Mouse (Mus musculus) megakaryocyte, embryonic 14.5 days (primary cell): ENCODE data around the gene Creg2. TPM values are rescaled to one million over a fixed set of nuclear protein-coding genes. Genes with fewer than 3 reads are reported as not detected.

ENCODE experiments used
- H3K27me3 ChIP-seq: replicated peaks from 2 replicates; pipeline ENCODE3; 2012; ENCODE audit warnings: inconsistent platforms
- H3K36me3 ChIP-seq: replicated peaks from 2 replicates; pipeline ENCODE3; 2012; ENCODE audit warnings: low read length, inconsistent platforms, mixed read lengths
- H3K4me1 ChIP-seq: 2 replicates; pipeline ENCODE4 v1.6.1; 2012; ENCODE audit warnings: inconsistent platforms
- H3K4me3 ChIP-seq: replicated peaks from 2 replicates; pipeline ENCODE3; 2012; ENCODE audit warnings: moderate library complexity, mild to moderate bottlenecking, inconsistent platforms
- H3K9me3 ChIP-seq: 2 replicates; pipeline ENCODE4 v1.6.1; 2012; ENCODE audit warnings: inconsistent platforms
- FLI1 ChIP-seq: IDR thresholded peaks from 2 replicates; pipeline ENCODE4 v1.6.1; 2012; ENCODE audit warnings: low read length, inconsistent platforms, mixed read lengths
- GATA1 ChIP-seq: IDR thresholded peaks from 3 replicates; pipeline ENCODE4 v1.6.1; 2012; ENCODE audit warnings: mixed read lengths, low read length, inconsistent platforms, borderline replicate concordance
- polyA plus RNA-seq: library from polyadenylated mRNA; stranded (reverse); fragments of >175 nt; gene quantifications from 2 replicates; pipeline ENCODE4 v1.2.3, GENCODE M21; 2012; ENCODE audit warnings: low replicate concordance; ENCODE audit not compliant: insufficient read depth

Creg2 gene
- polyA plus RNA-seq = 0.13 TPM in 1 of 2 replicates, not detected in the other

GRCm38 (mm10) chr1:39651241-39651548 lies at the start of gene Creg2:
Gene Creg2 (minus strand): TSS chr1:39651474.
- Histone ChIP-seq H3K4me1 (peaks cover 18% of the 10 kb centered on the region), H3K27me3 (peaks cover 68% of the 10 kb centered on the region), H3K36me3 (no peaks in the 10 kb centered on the region), H3K4me3 (peak within 1 kb of the TSS; percentile 92), H3K9me3 (peaks cover 17% of the 10 kb centered on the region)
- no peak for TF ChIP-seq GATA1

- no peaks in the 10 kb centered on the region for H3K36me3 ChIP-seq
- H3K27me3 ChIP-seq = peaks cover 54% of the 10 kb centered on the region
- no peaks in the 10 kb centered on the region for H3K9me3 ChIP-seq
- peaks cover 5% of the 10 kb centered on the region; the same call in 1 of the 2 replicates for H3K4me1 ChIP-seq
- TF ChIP-seq GATA1 (no peak), FLI1 (no peak)
- H3K4me3 ChIP-seq = no peak overlapping the region
These were observed 49.5 kb upstream of the Creg2 start for GRCm38 (mm10) chr1:39700599-39701273.

GRCm38 (mm10) chr1:39698456-39698855 lies 47.2 kb upstream of the Creg2 start:
- Histone ChIP-seq H3K36me3 (no peaks in the 10 kb centered on the region), H3K4me1 (peaks cover 9% of the 10 kb centered on the region), H3K27me3 (peaks cover 62% of the 10 kb centered on the region), H3K9me3 (peaks cover 2% of the 10 kb centered on the region; the same call in 1 of the 2 replicates), H3K4me3 (no peak overlapping the region)
- TF ChIP-seq FLI1 = no peak

GRCm38 (mm10) chr1:39695198-39695597 lies 43.9 kb upstream of the Creg2 start:
- peaks cover 7% of the 10 kb centered on the region; the same call in 1 of the 2 replicates for H3K9me3 ChIP-seq
- peaks cover 71% of the 10 kb centered on the region for H3K27me3 ChIP-seq
- TF ChIP-seq GATA1 = no peak
- TF ChIP-seq FLI1 = no peak
- H3K4me3 ChIP-seq = no peak overlapping the region
- peaks cover 9% of the 10 kb centered on the region for H3K4me1 ChIP-seq
- H3K36me3 ChIP-seq = no peaks in the 10 kb centered on the region

GRCm38 (mm10) chr1:39694756-39695155 lies 43.5 kb upstream of the Creg2 start:
- Histone ChIP-seq H3K27me3 (peaks cover 69% of the 10 kb centered on the region), H3K4me3 (no peak overlapping the region), H3K9me3 (peaks cover 7% of the 10 kb centered on the region; the same call in 1 of the 2 replicates), H3K36me3 (no peaks in the 10 kb centered on the region), H3K4me1 (peaks cover 9% of the 10 kb centered on the region)
- TF ChIP-seq GATA1 (no peak), FLI1 (no peak)

- Histone ChIP-seq H3K9me3 (peaks cover 7% of the 10 kb centered on the region; the same call in 1 of the 2 replicates), H3K4me1 (peaks cover 16% of the 10 kb centered on the region), H3K27me3 (peaks cover 70% of the 10 kb centered on the region), H3K36me3 (no peaks in the 10 kb centered on the region), H3K4me3 (no peak overlapping the region)
- TF ChIP-seq GATA1 (no peak), FLI1 (no peak)
These were observed 40.7 kb upstream of the Creg2 start for GRCm38 (mm10) chr1:39691974-39692373.

GRCm38 (mm10) chr1:39691061-39691460 lies 39.8 kb upstream of the Creg2 start:
- Histone ChIP-seq H3K4me3 (no peak overlapping the region), H3K4me1 (peaks cover 15% of the 10 kb centered on the region), H3K27me3 (peaks cover 66% of the 10 kb centered on the region), H3K9me3 (peaks cover 7% of the 10 kb centered on the region; the same call in 1 of the 2 replicates), H3K36me3 (no peaks in the 10 kb centered on the region)
- TF ChIP-seq FLI1 (no peak), GATA1 (no peak)

- peaks cover 15% of the 10 kb centered on the region for H3K4me1 ChIP-seq
- TF ChIP-seq GATA1 = no peak
- TF ChIP-seq FLI1 = no peak
- H3K27me3 ChIP-seq = peaks cover 52% of the 10 kb centered on the region
- no peak overlapping the region for H3K4me3 ChIP-seq
- no peaks in the 10 kb centered on the region for H3K36me3 ChIP-seq
- H3K9me3 ChIP-seq = peaks cover 6% of the 10 kb centered on the region; the same call in 1 of the 2 replicates
These were observed 37.3 kb upstream of the Creg2 start for GRCm38 (mm10) chr1:39688573-39688972.

- Histone ChIP-seq H3K9me3 (no peaks in the 10 kb centered on the region), H3K4me3 (no peak overlapping the region), H3K4me1 (peaks cover 15% of the 10 kb centered on the region), H3K36me3 (no peaks in the 10 kb centered on the region), H3K27me3 (peaks cover 53% of the 10 kb centered on the region)
- no peak for TF ChIP-seq GATA1
- no peak for TF ChIP-seq FLI1
These were observed 36.0 kb upstream of the Creg2 start for GRCm38 (mm10) chr1:39687279-39687678.

GRCm38 (mm10) chr1:39685841-39686240 lies 34.6 kb upstream of the Creg2 start:
- Histone ChIP-seq H3K4me1 (peaks cover 15% of the 10 kb centered on the region), H3K36me3 (no peaks in the 10 kb centered on the region), H3K27me3 (peaks cover 54% of the 10 kb centered on the region), H3K9me3 (no peaks in the 10 kb centered on the region), H3K4me3 (no peak overlapping the region)
- TF ChIP-seq GATA1 (no peak), FLI1 (no peak)
